Mouse (Mus musculus) megakaryocyte, embryonic 14.5 days (primary cell): ENCODE data around the gene Ebp.

Source experiments
- FLI1 ChIP-seq: IDR thresholded peaks from 2 replicates; pipeline ENCODE4 v1.6.1; 2012; ENCODE audit warnings: low read length, inconsistent platforms, mixed read lengths
- GATA1 ChIP-seq: IDR thresholded peaks from 3 replicates; pipeline ENCODE4 v1.6.1; 2012; ENCODE audit warnings: mixed read lengths, low read length, inconsistent platforms, borderline replicate concordance

- no peak for TF ChIP-seq GATA1
- TF ChIP-seq FLI1: no peak
These were observed 26.3 kb upstream of the Ebp start for GRCm38 (mm10) chrX:8219651-8220050.
